Mouse (Mus musculus) cortical plate, adult 2 months (tissue): ENCODE results near the gene Clrn3.

Experiments
- CTCF ChIP-seq: fragments of 200-500 bp; IDR thresholded peaks from 2 replicates; pipeline ENCODE4 v1.5.1; 2011; ENCODE audit warnings: mild to moderate bottlenecking, control low read depth, low read length; ENCODE audit not compliant: insufficient read depth; ENCODE audit errors: extremely low read depth
- POLR2A ChIP-seq: fragments of 200-500 bp; IDR thresholded peaks from 2 replicates; pipeline ENCODE4 v1.6.1; 2011; ENCODE audit warnings: mild to moderate bottlenecking, low read length, control low read depth; ENCODE audit not compliant: insufficient read depth; ENCODE audit errors: extremely low read depth

GRCm38 (mm10) chr7:135539429-135539828, 11.0 kb upstream of the Clrn3 start:
- no peak for TF ChIP-seq CTCF
- no peak for TF ChIP-seq POLR2A
